Mouse (Mus musculus) stomach, embryonic 15.5 days (tissue): Measurements from ENCODE around the gene Abr. TPM values are rescaled to one million over a fixed set of nuclear protein-coding genes. Genes with fewer than 3 reads are reported as not detected.

Experiments used
- ATAC-seq: fragments of 200-750 bp; cut with Nextera tagmentation; 2 replicates; pipeline ENCODE4 v1.8.0; 2017; ENCODE audit warnings: low read depth, moderate number of reproducible peaks, moderate TSS enrichment; ENCODE audit not compliant: insufficient read depth, low FRiP score
- H3K27ac ChIP-seq: fragments of 300-500 bp; sonication (generic); 2 replicates; pipeline ENCODE4 v1.5.1; 2015; ENCODE audit warnings: mild to moderate bottlenecking, inconsistent platforms
- H3K27me3 ChIP-seq: fragments of 300-500 bp; sonication (generic); replicated peaks from 2 replicates; pipeline ENCODE4 v1.6.1; 2015; ENCODE audit warnings: inconsistent platforms
- H3K36me3 ChIP-seq: fragments of 300-500 bp; sonication (generic); 2 replicates; pipeline ENCODE4 v1.6.1; 2015; ENCODE audit warnings: inconsistent platforms
- H3K4me1 ChIP-seq: fragments of 300-500 bp; sonication (generic); 2 replicates; pipeline ENCODE4 v1.6.1; 2015; ENCODE audit warnings: inconsistent platforms
- H3K4me2 ChIP-seq: fragments of 300-500 bp; sonication (generic); 2 replicates; pipeline ENCODE4 v1.6.1; 2015; ENCODE audit warnings: mild to moderate bottlenecking, inconsistent platforms
- H3K4me3 ChIP-seq: fragments of 300-500 bp; sonication (generic); replicated peaks from 2 replicates; pipeline ENCODE4 v1.5.1; 2015; ENCODE audit warnings: inconsistent platforms
- H3K9ac ChIP-seq: fragments of 300-500 bp; sonication (generic); 2 replicates; pipeline ENCODE4 v1.6.1; 2015; ENCODE audit warnings: inconsistent platforms
- H3K9me3 ChIP-seq: fragments of 300-500 bp; sonication (generic); 2 replicates; pipeline ENCODE4 v1.6.1; 2016; ENCODE audit warnings: inconsistent platforms
- WGBS: fragments of 180-500 bp; shearing (Covaris S2); methylation state at CpG from one replicate; pipeline ENCODE4 v1.1.7; 2015; 5-methylcytosine and 5-hydroxymethylcytosine counted together
- polyA plus RNA-seq: library from polyadenylated mRNA; unstranded; fragments of >200 nt; fragmentation: Nextera tagmentation; extraction: Ambion mirVana; gene quantifications from 2 replicates; pipeline ENCODE4 v1.2.1, GENCODE M21; 2015

Gene Abr
- polyA plus RNA-seq, 1 experiment from 2014 or later = 37.4 TPM

DNA sequence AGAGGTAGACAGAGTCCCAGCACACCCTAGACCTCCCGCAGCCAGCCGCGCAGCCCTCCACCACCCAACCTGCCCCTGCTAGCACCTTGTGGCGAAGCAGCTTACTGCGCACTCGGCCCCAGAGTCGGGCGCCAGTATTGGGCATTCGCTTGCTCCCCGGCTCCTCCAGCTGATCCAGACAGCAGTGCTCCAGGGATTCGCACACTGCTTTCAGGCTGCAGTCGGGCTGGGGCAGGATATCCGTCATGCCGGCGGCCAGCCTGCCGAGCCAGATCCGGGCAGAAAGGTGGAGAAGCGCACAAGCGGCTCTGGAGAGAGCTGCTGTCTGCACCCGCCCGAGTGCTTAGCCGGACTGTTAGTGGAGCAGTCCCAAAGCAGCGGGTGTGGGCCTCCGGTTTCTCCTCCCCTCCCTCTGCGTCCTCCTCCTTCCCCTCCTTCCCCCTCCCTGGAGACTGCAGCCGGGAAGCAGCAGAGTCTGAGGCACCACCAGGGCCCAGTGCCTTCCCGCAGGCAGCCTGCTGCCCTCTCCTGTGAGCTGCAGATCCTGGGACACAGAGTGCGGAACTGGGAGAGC lies 185.2 kb downstream of the Abr start:
- Histone ChIP-seq H3K36me3 (no peaks in the 10 kb centered on the region), H3K9me3 (no peaks in the 10 kb centered on the region), H3K4me1 (peaks cover 30% of the 10 kb centered on the region), H3K27ac (peak overlapping the region; percentile 86), H3K27me3 (no peaks in the 10 kb centered on the region), H3K4me3 (peak overlapping the region; percentile 44), H3K9ac (no peak overlapping the region), H3K4me2 (peak overlapping the region; percentile 71)
- WGBS = 12% methylated on average over 28 of the region's 28 CpGs
- peak; percentile 79 for ATAC-seq

DNA sequence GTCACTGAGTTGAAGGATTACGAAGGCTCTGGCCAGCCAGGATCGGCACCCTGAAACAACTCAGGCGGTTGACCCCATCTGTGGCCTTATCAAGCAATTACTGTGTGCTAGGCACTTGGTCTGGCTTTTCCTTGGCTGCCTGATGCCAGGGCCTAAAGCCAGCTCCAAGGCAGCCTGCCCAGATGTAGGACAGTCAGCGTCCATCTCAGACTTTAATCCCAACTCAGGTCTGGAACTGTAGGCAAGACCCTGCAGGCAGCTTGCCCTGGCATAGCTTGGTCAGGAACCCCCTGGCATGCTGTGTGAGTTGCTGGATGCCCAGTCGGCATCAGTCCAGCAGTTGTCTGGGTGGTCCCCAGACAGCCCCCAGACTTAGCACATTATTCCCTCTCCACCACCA lies 186.1 kb downstream of the Abr start:
- Histone ChIP-seq H3K4me1 (peaks cover 30% of the 10 kb centered on the region), H3K9ac (no peak overlapping the region), H3K36me3 (no peaks in the 10 kb centered on the region), H3K4me3 (peak overlapping the region; percentile 44), H3K4me2 (peak overlapping the region; percentile 71), H3K27me3 (no peaks in the 10 kb centered on the region), H3K9me3 (no peaks in the 10 kb centered on the region), H3K27ac (no peak overlapping the region)
- ATAC-seq = no peak
- 78% methylated on average over 5 of the region's 5 CpGs for WGBS

DNA sequence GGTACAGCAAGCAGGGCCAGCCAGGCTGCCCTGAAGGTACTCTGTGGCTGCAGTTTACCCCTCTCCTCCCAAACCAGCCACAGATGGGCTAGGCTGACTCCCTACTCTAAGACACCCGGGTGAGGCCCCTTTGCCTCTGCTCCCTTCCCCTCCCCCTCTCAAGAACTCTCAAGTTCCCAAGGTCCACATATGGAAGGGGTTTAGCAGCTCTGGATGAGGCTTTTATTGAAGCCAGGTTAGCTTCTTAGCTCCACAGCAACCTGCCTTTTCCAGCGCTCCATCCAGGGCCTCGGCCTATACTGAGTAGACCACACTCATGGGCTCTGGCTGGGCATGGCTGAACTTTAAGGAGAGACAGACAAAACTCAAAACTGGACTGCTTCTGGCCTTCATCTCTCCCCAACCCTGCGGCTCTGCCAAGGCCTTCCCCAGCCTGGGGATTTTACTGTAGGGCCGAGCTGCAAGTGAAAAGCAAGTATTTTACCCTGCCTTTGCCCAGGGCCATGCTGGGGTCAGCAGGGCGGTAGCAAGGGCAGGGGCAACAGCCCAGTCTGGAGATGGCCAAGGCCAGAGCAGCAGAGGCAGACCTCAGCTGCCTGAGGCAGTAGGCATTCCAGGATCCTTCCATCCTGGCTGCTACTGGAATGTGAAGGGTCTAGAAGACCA lies 192.0 kb downstream of the Abr start:
- no peak overlapping the region for H3K4me2 ChIP-seq
- H3K9ac ChIP-seq = no peak overlapping the region
- H3K27ac ChIP-seq = no peak overlapping the region; the same call in 1 of the 2 replicates
- no peak overlapping the region for H3K4me3 ChIP-seq
- no peak for ATAC-seq
- H3K27me3 ChIP-seq = no peaks in the 10 kb centered on the region
- H3K36me3 ChIP-seq = 0 out of 2 replicates have a peak, but pooled peaks cover 4% of the 10 kb centered on the region
- H3K4me1 ChIP-seq = peaks cover 26% of the 10 kb centered on the region; the same call in 1 of the 2 replicates
- H3K9me3 ChIP-seq = no peaks in the 10 kb centered on the region
- 63% methylated on average over 6 of the region's 6 CpGs for WGBS

DNA sequence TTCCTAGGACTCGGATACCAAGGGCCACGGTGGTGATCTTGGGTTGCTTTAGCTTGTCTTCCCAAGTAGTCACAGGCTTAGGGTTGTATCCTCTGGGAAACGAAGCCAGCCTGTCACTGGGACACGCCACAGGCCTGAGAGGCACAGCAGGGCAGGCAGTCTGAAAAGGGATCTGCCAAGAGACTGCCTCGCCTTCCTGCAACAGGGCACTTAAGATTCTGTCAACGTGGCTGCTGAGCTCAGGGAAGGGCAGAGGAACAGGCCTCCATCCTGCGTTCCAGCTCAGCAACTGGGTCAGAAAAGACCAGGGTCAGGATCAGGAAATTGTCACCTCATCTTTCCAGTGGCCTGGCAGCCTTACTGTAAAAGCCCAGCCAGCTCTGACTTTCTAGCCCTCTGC lies 192.6 kb downstream of the Abr start:
- ATAC-seq = no peak
- H3K9ac ChIP-seq = no peak overlapping the region
- peaks cover 9% of the 10 kb centered on the region; the same call in 1 of the 2 replicates for H3K36me3 ChIP-seq

DNA sequence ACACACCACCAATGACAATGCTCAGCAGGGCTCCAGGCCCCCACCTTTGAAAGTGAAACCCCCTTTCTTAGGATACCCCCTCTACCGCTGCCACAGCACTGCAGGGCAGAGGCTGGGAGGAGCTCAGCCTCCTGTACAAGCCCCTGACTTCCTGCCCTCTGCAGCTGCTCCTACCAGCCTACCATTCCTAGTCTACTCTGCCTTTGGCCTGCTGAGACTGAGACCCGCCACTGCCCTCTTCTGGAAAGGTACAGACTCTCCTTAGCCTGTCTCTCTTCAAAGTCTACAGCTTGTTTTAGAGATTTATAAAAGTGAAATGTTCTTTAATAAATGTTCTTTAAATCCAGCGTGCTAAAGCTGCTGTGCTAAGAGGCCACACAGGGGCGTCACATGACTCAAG lies 193.1 kb downstream of the Abr start:
- Histone ChIP-seq H3K27ac (no peak overlapping the region), H3K9me3 (no peaks in the 10 kb centered on the region)

More for the DNA sequence above, 192.6 kb downstream of the Abr start:
- Histone ChIP-seq H3K4me1 (peaks cover 26% of the 10 kb centered on the region; the same call in 1 of the 2 replicates), H3K4me3 (no peak overlapping the region), H3K9me3 (no peaks in the 10 kb centered on the region), H3K4me2 (no peak overlapping the region), H3K27me3 (no peaks in the 10 kb centered on the region), H3K27ac (no peak overlapping the region)
- WGBS = 55% methylated on average over 7 of the region's 7 CpGs

DNA sequence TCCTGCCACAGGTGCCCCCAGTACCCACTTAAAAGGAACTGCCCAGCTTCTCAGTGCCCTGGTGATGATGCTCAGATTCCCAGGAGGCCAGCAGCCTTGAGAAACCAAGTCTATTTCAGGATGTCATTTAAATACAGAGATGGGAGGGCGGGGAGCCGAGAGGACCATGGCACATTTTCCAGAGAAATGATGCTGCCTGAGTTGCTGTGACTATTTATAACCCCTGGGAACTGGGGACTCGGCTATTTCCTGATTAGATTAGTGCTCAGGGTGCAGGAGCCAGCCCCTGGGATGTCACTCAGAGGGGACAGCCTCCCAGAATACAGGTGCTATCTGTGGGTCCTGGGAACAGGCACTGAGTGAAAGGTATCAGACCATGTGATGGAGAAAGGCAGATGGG lies 194.3 kb downstream of the Abr start:
- no peak overlapping the region for H3K27ac ChIP-seq
- no peak overlapping the region for H3K9ac ChIP-seq
- H3K4me1 ChIP-seq = peaks cover 22% of the 10 kb centered on the region; the same call in 1 of the 2 replicates
- H3K9me3 ChIP-seq = no peaks in the 10 kb centered on the region
- H3K4me2 ChIP-seq = no peak overlapping the region
- peaks cover 9% of the 10 kb centered on the region; the same call in 1 of the 2 replicates for H3K36me3 ChIP-seq
- 71% methylated on average over 3 of the region's 3 CpGs for WGBS
- no peak for ATAC-seq
- no peaks in the 10 kb centered on the region for H3K27me3 ChIP-seq
- H3K4me3 ChIP-seq = no peak overlapping the region

More for the DNA sequence above, 193.1 kb downstream of the Abr start:
- no peak for ATAC-seq
- Histone ChIP-seq H3K4me1 (peaks cover 24% of the 10 kb centered on the region; the same call in 1 of the 2 replicates), H3K9ac (no peak overlapping the region), H3K4me2 (no peak overlapping the region), H3K36me3 (peaks cover 9% of the 10 kb centered on the region; the same call in 1 of the 2 replicates), H3K27me3 (no peaks in the 10 kb centered on the region), H3K4me3 (no peak overlapping the region)
- WGBS = 59% methylated on average over 4 of the region's 4 CpGs

DNA sequence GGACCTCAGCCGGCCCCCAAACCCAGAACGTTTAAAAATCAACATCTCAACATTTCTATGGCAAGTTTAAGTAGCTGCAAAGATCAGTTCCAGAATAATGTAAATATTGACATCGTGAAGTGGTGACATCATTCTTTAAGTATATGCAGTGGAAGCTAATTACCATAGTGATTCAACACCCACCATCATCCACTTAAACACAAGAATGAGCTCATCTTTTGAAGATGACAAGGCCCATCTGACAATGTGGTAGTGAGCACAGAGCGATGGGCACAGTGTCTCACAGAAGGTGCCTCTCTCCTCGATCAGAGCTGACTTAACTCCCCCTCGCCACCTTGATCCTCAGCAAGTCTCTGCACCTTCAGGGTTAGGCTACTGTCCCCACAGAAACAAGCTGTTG lies 196.4 kb downstream of the Abr start:
- no peaks in the 10 kb centered on the region for H3K9me3 ChIP-seq
- no peak; the same call in 1 of the 2 replicates for ATAC-seq
- peaks cover 22% of the 10 kb centered on the region; the same call in 1 of the 2 replicates for H3K4me1 ChIP-seq
- WGBS = 43% methylated on average over 6 of the region's 6 CpGs
- H3K27me3 ChIP-seq = no peaks in the 10 kb centered on the region
- H3K4me3 ChIP-seq = no peak overlapping the region
- H3K9ac ChIP-seq = no peak overlapping the region
- H3K36me3 ChIP-seq = peaks cover 19% of the 10 kb centered on the region
- peak overlapping the region; percentile 41; the same call in 1 of the 2 replicates for H3K27ac ChIP-seq
- no peak overlapping the region for H3K4me2 ChIP-seq

DNA sequence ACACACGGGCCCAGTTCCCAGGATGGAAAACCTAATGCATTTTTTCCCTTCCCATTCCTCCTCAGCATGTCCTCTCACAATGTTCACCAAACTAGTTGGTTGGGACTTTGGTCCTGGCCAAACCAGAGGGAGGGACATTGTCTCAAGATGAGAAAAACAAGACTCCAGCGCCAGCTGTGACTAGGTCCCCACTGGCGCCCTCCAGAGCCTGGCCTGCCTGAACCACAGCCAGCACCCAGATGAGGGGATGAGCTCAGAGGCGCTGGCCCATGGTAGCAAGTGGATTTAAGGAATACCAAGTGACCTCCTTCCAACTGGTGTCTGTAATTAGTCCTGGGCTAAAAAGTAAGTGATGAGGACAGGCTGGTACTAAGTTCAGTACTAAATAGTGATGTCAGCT lies 201.2 kb downstream of the Abr start:
- Histone ChIP-seq H3K9me3 (no peaks in the 10 kb centered on the region), H3K27me3 (no peaks in the 10 kb centered on the region), H3K27ac (no peak overlapping the region), H3K9ac (no peak overlapping the region), H3K4me2 (no peak overlapping the region), H3K4me3 (no peak overlapping the region), H3K36me3 (peaks cover 44% of the 10 kb centered on the region), H3K4me1 (peaks cover 23% of the 10 kb centered on the region; the same call in 1 of the 2 replicates)
- WGBS = 66% methylated on average over 4 of the region's 4 CpGs
- ATAC-seq = no peak

DNA sequence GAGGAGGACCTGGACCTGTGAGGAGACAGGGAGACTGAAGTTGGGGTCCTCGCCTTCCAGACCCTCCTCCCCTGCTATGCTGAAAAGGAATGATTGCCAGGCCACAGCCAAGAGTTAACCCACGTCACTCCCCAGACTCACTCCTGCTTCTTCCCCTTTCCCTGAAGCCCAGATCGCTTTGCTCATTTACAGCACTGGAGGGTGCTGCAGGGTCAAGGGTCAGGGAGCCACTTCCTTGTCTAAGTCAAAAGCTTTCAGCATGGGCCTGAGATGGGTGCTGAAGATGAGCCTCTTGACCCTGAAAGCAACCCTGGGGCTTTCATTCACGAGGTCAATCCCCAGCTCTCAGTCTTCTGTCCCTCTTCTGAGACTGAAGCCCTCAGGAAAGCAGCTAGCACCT lies 202.9 kb downstream of the Abr start:
- no peak for ATAC-seq
- Histone ChIP-seq H3K36me3 (peaks cover 46% of the 10 kb centered on the region), H3K9me3 (no peaks in the 10 kb centered on the region), H3K27ac (peak overlapping the region; percentile 35; the same call in 1 of the 2 replicates), H3K9ac (no peak overlapping the region), H3K27me3 (no peaks in the 10 kb centered on the region), H3K4me3 (no peak overlapping the region), H3K4me2 (no peak overlapping the region), H3K4me1 (peaks cover 21% of the 10 kb centered on the region; the same call in 1 of the 2 replicates)
- WGBS = 67% methylated on average over 4 of the region's 4 CpGs

DNA sequence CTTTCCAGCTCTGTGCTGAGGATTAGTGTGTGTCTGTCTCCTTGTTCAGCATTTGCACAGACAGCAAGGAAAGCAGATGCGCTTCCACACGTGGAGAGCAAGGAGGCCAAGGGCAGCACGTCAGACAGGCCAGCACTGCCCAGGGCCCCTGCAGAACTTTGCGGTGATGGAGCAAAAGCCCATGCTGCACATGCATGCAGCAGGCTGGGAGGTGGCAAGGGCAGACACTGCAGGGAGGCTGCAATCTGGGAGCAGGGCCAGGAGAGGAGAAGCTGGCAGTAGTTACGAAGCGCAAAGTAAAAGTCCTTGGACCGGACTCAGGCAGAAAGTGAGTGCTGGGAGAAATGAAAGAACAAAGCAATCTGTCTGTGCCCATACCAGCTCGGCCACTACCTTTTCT lies 203.7 kb downstream of the Abr start:
- peak overlapping the region; percentile 35; the same call in 1 of the 2 replicates for H3K27ac ChIP-seq
- H3K36me3 ChIP-seq = peaks cover 46% of the 10 kb centered on the region
- 80% methylated on average over 8 of the region's 8 CpGs for WGBS
- ATAC-seq = no peak
- no peaks in the 10 kb centered on the region for H3K27me3 ChIP-seq
- no peak overlapping the region for H3K4me2 ChIP-seq
- peaks cover 21% of the 10 kb centered on the region; the same call in 1 of the 2 replicates for H3K4me1 ChIP-seq
- no peak overlapping the region for H3K4me3 ChIP-seq
- H3K9me3 ChIP-seq = no peaks in the 10 kb centered on the region
- no peak overlapping the region for H3K9ac ChIP-seq

DNA sequence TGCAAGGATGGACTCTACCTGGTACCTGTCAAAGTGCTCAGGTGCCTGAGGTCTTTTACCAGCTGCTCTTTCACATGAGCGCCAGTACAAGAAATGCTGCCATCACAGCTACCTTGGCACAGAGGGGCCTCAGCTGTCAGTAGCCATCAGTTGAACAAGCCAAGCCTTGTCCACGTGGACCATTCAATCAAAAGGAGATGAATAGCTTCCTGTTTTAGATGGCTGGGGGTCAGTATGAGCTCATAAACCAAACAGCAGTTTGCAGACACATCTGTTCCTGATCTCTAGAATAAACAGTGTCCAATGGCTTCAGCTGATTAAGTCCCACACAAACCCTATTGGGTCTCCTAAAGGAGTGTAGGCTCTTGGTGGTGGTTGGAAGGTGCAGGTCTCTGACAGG lies 206.1 kb downstream of the Abr start:
- Histone ChIP-seq H3K27me3 (no peaks in the 10 kb centered on the region), H3K4me2 (no peak overlapping the region), H3K36me3 (peaks cover 37% of the 10 kb centered on the region), H3K4me3 (no peak overlapping the region), H3K4me1 (peaks cover 21% of the 10 kb centered on the region; the same call in 1 of the 2 replicates), H3K27ac (peak overlapping the region; percentile 31), H3K9me3 (no peaks in the 10 kb centered on the region), H3K9ac (no peak overlapping the region)
- ATAC-seq = no peak
- WGBS = 30% methylated on average over 2 of the region's 2 CpGs

DNA sequence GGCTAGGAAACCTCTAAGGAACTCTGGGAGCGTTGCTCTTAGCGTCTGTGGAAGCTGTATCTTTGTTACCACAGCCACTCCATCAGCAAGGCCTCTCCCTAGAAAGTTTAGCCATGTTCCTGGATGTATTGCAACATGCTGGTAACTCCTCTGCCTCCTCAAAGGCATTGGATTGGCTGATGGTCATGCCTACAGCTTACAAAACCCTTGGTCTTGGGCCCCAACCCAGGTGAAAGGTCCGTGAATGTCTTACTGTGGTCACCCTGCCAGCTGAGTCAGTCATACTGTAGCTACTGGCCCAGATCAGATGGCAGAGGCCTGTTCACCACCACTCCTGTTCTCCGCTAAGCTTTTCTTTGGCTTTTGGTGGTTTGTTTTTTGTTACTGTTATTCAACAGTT lies 207.1 kb downstream of the Abr start:
- WGBS = 89% methylated on average over 4 of the region's 4 CpGs
- Histone ChIP-seq H3K36me3 (peaks cover 38% of the 10 kb centered on the region), H3K27ac (no peak overlapping the region), H3K9me3 (no peaks in the 10 kb centered on the region), H3K4me2 (no peak overlapping the region), H3K27me3 (no peaks in the 10 kb centered on the region), H3K9ac (no peak overlapping the region), H3K4me3 (no peak overlapping the region), H3K4me1 (peaks cover 21% of the 10 kb centered on the region; the same call in 1 of the 2 replicates)
- no peak for ATAC-seq
